Mouse (Mus musculus): ENCODE results near the gene Ngp. TPM values are rescaled to one million over a fixed set of nuclear protein-coding genes. Genes with fewer than 3 reads are reported as not detected.
"Not testable (repeated sequence)": the region's sequence is repeated elsewhere in the genome, so short reads cannot be mapped to it uniquely, and the experiment has no call there.

Ngp gene
- total RNA-seq (2021) = under 1 TPM; 0.42 to 0.49 TPM

- intact Hi-C loops (cut with DNase I) = no loop called here
- no peak for DNase-seq
These were observed at the start of gene Ngp for GRCm38 (mm10) chr9:110419511-110420112. Gene Ngp, plus strand, starts transcription at chr9:110419747.

- intact Hi-C loops (cut with DNase I) = no loop called here
These were observed 49.7 kb upstream of the Ngp start for GRCm38 (mm10) chr9:110369860-110370259.

GRCm38 (mm10) chr9:110373871-110374270, 45.7 kb upstream of the Ngp start:
- no peak for DNase-seq
- intact Hi-C loops (cut with DNase I) = no loop called here

More at GRCm38 (mm10) chr9:110369860-110370259, 49.7 kb upstream of the Ngp start:
- no peak for DNase-seq

- no peak for DNase-seq
- intact Hi-C loops (cut with DNase I) = no loop called here
These were observed 43.9 kb upstream of the Ngp start for GRCm38 (mm10) chr9:110375668-110376067.

GRCm38 (mm10) chr9:110377655-110378054, 41.9 kb upstream of the Ngp start:
- intact Hi-C loops (cut with DNase I); DNase-seq: not testable (repeated sequence)

GRCm38 (mm10) chr9:110379361-110379760, 40.2 kb upstream of the Ngp start:
- intact Hi-C loops (cut with DNase I) = no loop called here
- DNase-seq = no peak

- intact Hi-C loops (cut with DNase I) = no loop called here
- DNase-seq = no peak
These were observed 38.9 kb upstream of the Ngp start for GRCm38 (mm10) chr9:110380662-110381061.

- DNase-seq = no peak
- intact Hi-C loops (cut with DNase I) = no loop called here
These were observed 38.3 kb upstream of the Ngp start for GRCm38 (mm10) chr9:110381292-110381691.

GRCm38 (mm10) chr9:110384369-110384929, 35.1 kb upstream of the Ngp start:
- intact Hi-C loops (cut with DNase I) = no loop called here
- no peak for DNase-seq

- DNase-seq = no peak
- intact Hi-C loops (cut with DNase I) = no loop called here
These were observed 31.5 kb upstream of the Ngp start for GRCm38 (mm10) chr9:110388011-110388410.

GRCm38 (mm10) chr9:110390843-110391242, 28.7 kb upstream of the Ngp start:
- intact Hi-C loops (cut with DNase I) = no loop called here
- no peak for DNase-seq

GRCm38 (mm10) chr9:110393295-110393694, 26.3 kb upstream of the Ngp start:
- intact Hi-C loops (cut with DNase I) = no loop called here
- DNase-seq = no peak

- intact Hi-C loops (cut with DNase I) = no loop called here
- peak; percentile 52 to 54 for DNase-seq
These were observed 18.9 kb upstream of the Ngp start for GRCm38 (mm10) chr9:110400650-110401049.

- intact Hi-C loops (cut with DNase I) = no loop called here
These were observed 16.8 kb upstream of the Ngp start for GRCm38 (mm10) chr9:110402731-110403130.

GRCm38 (mm10) chr9:110403240-110403639, 16.3 kb upstream of the Ngp start:
- DNase-seq; intact Hi-C loops (cut with DNase I): not testable (repeated sequence)

More at GRCm38 (mm10) chr9:110402731-110403130, 16.8 kb upstream of the Ngp start:
- no peak for DNase-seq

- DNase-seq = no peak
- intact Hi-C loops (cut with DNase I) = loop anchor here (1.0 to 5.0 kb wide), 3 partner anchors 70 to 125 kb away; partner anchors contain the start of genes Kif9, Klhl18, Scap and Setd2
These were observed 12.0 kb upstream of the Ngp start for GRCm38 (mm10) chr9:110407311-110408098.

- peak; percentile 94 for DNase-seq
- intact Hi-C loops (cut with DNase I) = loop anchor here (1.0 to 5.0 kb wide), 2 partner anchors 69 to 124 kb away; partner anchors contain the start of genes Kif9, Klhl18 and Setd2
These were observed 11.3 kb upstream of the Ngp start, which contains the start of gene Ptpn23 for GRCm38 (mm10) chr9:110408099-110408773. Gene Ptpn23, minus strand, starts transcription at chr9:110408213.

GRCm38 (mm10) chr9:110410908-110411887, 8.3 kb upstream of the Ngp start:
- DNase-seq = peak; percentile 83 to 86
- intact Hi-C loops (cut with DNase I) = loop anchor here (2.0 to 5.0 kb wide), 3 partner anchors 224 to 461 kb away; no protein-coding TSS in a partner anchor

- no peak for DNase-seq
- intact Hi-C loops (cut with DNase I) = loop anchor here (1.0 to 5.0 kb wide), 3 partner anchors 294 to 459 kb away; no protein-coding TSS in a partner anchor
These were observed 6.6 kb upstream of the Ngp start for GRCm38 (mm10) chr9:110412926-110413325.
